Mouse (Mus musculus): ENCODE data around the gene Ceacam5. TPM values are rescaled to one million over a fixed set of nuclear protein-coding genes. Genes with fewer than 3 reads are reported as not detected.

Ceacam5 gene
- not detected in 2 replicates for polyA plus RNA-seq (2015; fragmentation: Nextera tagmentation; extraction: Ambion mirVana)

DNA sequence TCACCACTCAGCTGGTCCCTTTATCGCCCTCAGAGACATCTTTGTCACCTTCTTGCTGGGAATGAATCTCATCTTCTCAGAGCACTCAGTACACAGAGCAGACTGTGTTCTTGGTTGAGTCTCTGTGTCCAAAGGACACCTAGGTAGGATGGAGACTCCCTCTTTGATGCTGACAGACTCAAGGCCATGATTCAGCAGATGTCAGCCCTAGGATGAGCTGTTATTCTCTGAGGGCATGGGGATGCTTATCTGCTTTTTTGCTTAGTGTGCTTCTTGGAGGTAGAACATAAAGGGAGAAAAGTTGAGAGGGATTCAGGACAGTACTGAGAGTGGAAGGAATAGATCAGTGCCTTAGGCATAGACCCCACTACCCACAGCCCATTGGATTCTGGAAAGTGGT lies at the start of gene Ceacam5:
Gene Ceacam5, plus strand, starts transcription at position 301 of the 400 bp plus-strand sequence.
- H3K27me3 ChIP-seq (replicated peaks): no peaks in the 10 kb centered on the region
- 81% methylated on average over 1 of the region's 1 CpGs for WGBS
- ATAC-seq (ENCODE audit: low FRiP score): no peak
- H3K27ac ChIP-seq (replicated peaks): no peak within 1 kb of the TSS
- no peak within 1 kb of the TSS for H3K9ac ChIP-seq (replicated peaks)
- H3K36me3 ChIP-seq: no peaks in the 10 kb centered on the region
- peaks cover 37% of the 10 kb centered on the region for H3K9me3 ChIP-seq (replicated peaks)
- no peak within 1 kb of the TSS for H3K4me3 ChIP-seq (replicated peaks)
- H3K4me1 ChIP-seq: no peaks in the 10 kb centered on the region
- H3K4me2 ChIP-seq: no peak within 1 kb of the TSS

Other genes starting within 250 kb of the Ceacam5 start
- gene Ceacam14, start 99.4 kb downstream of the Ceacam5 start, polyA plus RNA-seq (2015; fragmentation: Nextera tagmentation; extraction: Ambion mirVana): not detected in 2 replicates
- not detected in 2 replicates for gene Gm5155, start 158.5 kb downstream of the Ceacam5 start, polyA plus RNA-seq (2015; fragmentation: Nextera tagmentation; extraction: Ambion mirVana)